9 mouse cellular contexts compared by ENCODE assay signal in the genomic region with DNA sequence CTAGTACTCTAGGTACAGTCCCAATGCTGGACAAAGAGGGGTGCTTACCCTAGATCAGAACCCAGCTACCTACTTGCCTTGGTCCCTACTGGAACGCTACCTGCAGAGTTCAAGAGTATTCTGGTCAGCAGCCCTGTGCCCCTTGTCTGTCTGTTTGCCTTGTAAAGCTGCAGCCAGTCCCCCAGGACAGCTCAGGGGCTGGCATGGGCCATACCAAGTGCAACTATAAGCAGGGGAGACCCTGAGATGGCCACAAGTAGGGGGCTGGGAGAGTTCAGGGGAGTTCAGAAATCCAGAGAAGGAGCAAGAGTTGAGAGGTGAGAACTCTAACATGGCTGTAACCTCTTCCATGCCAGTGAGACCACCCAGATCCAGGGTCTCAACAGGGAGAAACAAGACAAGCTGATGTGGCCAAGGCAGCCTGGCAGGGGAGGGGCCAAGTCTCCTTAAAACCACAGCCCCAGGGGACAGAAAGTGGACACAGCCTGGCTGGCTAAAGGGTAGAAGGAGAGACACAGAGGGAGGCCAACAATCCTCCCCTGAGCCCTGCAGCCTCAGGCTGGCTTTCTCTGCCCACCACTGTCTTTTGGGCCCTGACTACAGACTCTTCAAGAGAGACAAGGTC. TPM values are rescaled to one million over a fixed set of nuclear protein-coding genes. Genes with fewer than 3 reads are reported as not detected.
DNase-seq lines count a peak whose midpoint lies in the region; ATAC-seq lines count a peak whose summit lies in the region.
"Had no signal": no experiment of that assay in that cellular context is flagged by ENCODE, and none has a peak within 500 bp of the region (broad histone marks: within the 10 kb centered on the region; RNA-seq: fewer than 3 reads in every experiment).

No protein-coding gene starts in this region.

- H3K9ac ChIP-seq in forebrain, embryonic 11.5 days (ENCODE audit: low read length): peak overlapping the region; percentile 35; the same call in 1 of the 2 replicates
- H3K9ac ChIP-seq in forebrain, embryonic 14.5 days (ENCODE audit: low read length): no peak overlapping the region
- H3K9ac ChIP-seq in liver, embryonic 13.5 days: peak overlapping the region; percentile 96
- peak overlapping the region; percentile 57 for H3K9ac ChIP-seq in stomach, embryonic 16.5 days (ENCODE audit: low read length)

- no peak overlapping the region for H3K27ac ChIP-seq in forebrain, embryonic 11.5 days (ENCODE audit: low read depth, low read length)
- no peak overlapping the region for H3K27ac ChIP-seq in forebrain, embryonic 14.5 days (ENCODE audit: low read depth, low read length)
- H3K27ac ChIP-seq in liver, embryonic 13.5 days: peak overlapping the region; percentile 90
- H3K27ac ChIP-seq in stomach, embryonic 16.5 days (ENCODE audit: low read length): peak overlapping the region; percentile 23; the same call in 1 of the 2 replicates

- H3K4me2 ChIP-seq in forebrain, embryonic 11.5 days (ENCODE audit: low read depth, low read length, severe bottlenecking): no peak overlapping the region
- H3K4me2 ChIP-seq in forebrain, embryonic 14.5 days (ENCODE audit: low read length): no peak overlapping the region
- peak overlapping the region; percentile 99 for H3K4me2 ChIP-seq in liver, embryonic 13.5 days
- peak overlapping the region; percentile 25; the same call in 1 of the 2 replicates for H3K4me2 ChIP-seq in stomach, embryonic 16.5 days (ENCODE audit: low read depth, low read length)

- no peaks in the 10 kb centered on the region for H3K27me3 ChIP-seq in forebrain, embryonic 11.5 days (ENCODE audit: control insufficient read depth, insufficient read depth, low read length)
- no peaks in the 10 kb centered on the region for H3K27me3 ChIP-seq in forebrain, embryonic 14.5 days (replicated peaks; ENCODE audit: control insufficient read depth, insufficient read depth, low read length)
- H3K27me3 ChIP-seq in megakaryocyte, embryonic 14.5 days (replicated peaks): no peaks in the 10 kb centered on the region
- no peaks in the 10 kb centered on the region for H3K27me3 ChIP-seq in liver, embryonic 13.5 days
- H3K27me3 ChIP-seq in stomach, embryonic 16.5 days (ENCODE audit: control insufficient read depth, insufficient read depth, low read length): no peaks in the 10 kb centered on the region

- peaks cover 13% of the 10 kb centered on the region for H3K4me1 ChIP-seq in forebrain, embryonic 11.5 days (replicated peaks; ENCODE audit: control insufficient read depth, insufficient read depth, low read length)
- peaks cover 19% of the 10 kb centered on the region for H3K4me1 ChIP-seq in forebrain, embryonic 14.5 days (ENCODE audit: control insufficient read depth, insufficient read depth, low read length)
- H3K4me1 ChIP-seq in megakaryocyte, embryonic 14.5 days: peaks cover 80% of the 10 kb centered on the region
- H3K4me1 ChIP-seq in liver, embryonic 13.5 days (replicated peaks): peaks cover 64% of the 10 kb centered on the region
- H3K4me1 ChIP-seq in stomach, embryonic 16.5 days (ENCODE audit: control insufficient read depth, insufficient read depth, low read length): peaks cover 41% of the 10 kb centered on the region

- no peak overlapping the region for H3K4me3 ChIP-seq in forebrain, embryonic 11.5 days (ENCODE audit: low read depth, low read length)
- no peak overlapping the region for H3K4me3 ChIP-seq in forebrain, embryonic 14.5 days (ENCODE audit: low read depth, low read length)
- peak overlapping the region; percentile 98 for H3K4me3 ChIP-seq in megakaryocyte, embryonic 14.5 days (replicated peaks)
- H3K4me3 ChIP-seq in liver, embryonic 13.5 days (replicated peaks): peak overlapping the region; percentile 89; the same call in 1 of the 2 replicates
- H3K4me3 ChIP-seq in stomach, embryonic 16.5 days (replicated peaks; ENCODE audit: low read length): no peak overlapping the region; the same call in 1 of the 2 replicates

- peaks cover 3% of the 10 kb centered on the region; the same call in 1 of the 2 replicates for H3K36me3 ChIP-seq in forebrain, embryonic 11.5 days (ENCODE audit: control insufficient read depth, insufficient read depth, low read length)
- H3K36me3 ChIP-seq in forebrain, embryonic 14.5 days (ENCODE audit: control insufficient read depth, insufficient read depth, low read length): peaks cover 23% of the 10 kb centered on the region
- peaks cover 59% of the 10 kb centered on the region for H3K36me3 ChIP-seq in megakaryocyte, embryonic 14.5 days (replicated peaks; ENCODE audit: low read length)
- peaks cover 55% of the 10 kb centered on the region for H3K36me3 ChIP-seq in liver, embryonic 13.5 days
- peaks cover 15% of the 10 kb centered on the region for H3K36me3 ChIP-seq in stomach, embryonic 16.5 days (ENCODE audit: control insufficient read depth, insufficient read depth, low read length)

- no peaks in the 10 kb centered on the region for H3K9me3 ChIP-seq in forebrain, embryonic 11.5 days (ENCODE audit: control insufficient read depth, low read length)
- no peaks in the 10 kb centered on the region for H3K9me3 ChIP-seq in forebrain, embryonic 14.5 days (replicated peaks; ENCODE audit: control insufficient read depth, low read length)
- no peaks in the 10 kb centered on the region for H3K9me3 ChIP-seq in megakaryocyte, embryonic 14.5 days
- no peaks in the 10 kb centered on the region for H3K9me3 ChIP-seq in liver, embryonic 13.5 days (replicated peaks)
- no peaks in the 10 kb centered on the region for H3K9me3 ChIP-seq in stomach, embryonic 16.5 days (replicated peaks; ENCODE audit: control insufficient read depth, low read length)

- 60% methylated on average over 1 of the region's 1 CpGs for WGBS in forebrain, embryonic 11.5 days
- WGBS in forebrain, embryonic 14.5 days: 68% methylated on average over 1 of the region's 1 CpGs
- WGBS in liver, embryonic 13.5 days (ENCODE audit: insufficient replicate concordance): 88% methylated on average over 1 of the region's 1 CpGs
- WGBS in stomach, embryonic 16.5 days: 72% methylated on average over 1 of the region's 1 CpGs

- ATAC-seq in forebrain, embryonic 11.5 days (replicated peaks; ENCODE audit: low FRiP score): no peak
- ATAC-seq in forebrain, embryonic 14.5 days: no peak
- ATAC-seq in megakaryocyte, adult 5-6 weeks (ENCODE audit: poor library complexity, severe bottlenecking): no peak
- no peak for ATAC-seq in liver, embryonic 13.5 days (ENCODE audit: low read depth)
- ATAC-seq in stomach, embryonic 16.5 days (ENCODE audit: insufficient read depth, low FRiP score): no peak
- ATAC-seq in megakaryocyte-erythroid progenitor cell, adult 5-6 weeks (replicated peaks; ENCODE audit: low FRiP score, low TSS enrichment, poor library complexity, severe bottlenecking): no peak
- ATAC-seq: CD4-positive, CD25-positive, alpha-beta regulatory T cell, adult 4 months had no signal

- DNase-seq in forebrain, embryonic 11.5 days (ENCODE audit: low spot score): no peak
- no peak for DNase-seq in forebrain, embryonic 14.5 days (ENCODE audit: low spot score)
- DNase-seq in liver, embryonic 13.5 days: no peak
- no peak for DNase-seq in cerebellum, postnatal 25 days

RNA-seq across cellular contexts. Expression of gene Ampd2, which starts 4.1 kb away (rescaled TPM):
- polyA plus RNA-seq in forebrain, embryonic 11.5 days (2014; fragmentation: Nextera tagmentation; extraction: Ambion mirVana): 45.1 and 45.7 TPM in 2 replicates
- 27.1 and 39.0 TPM in 2 replicates for polyA plus RNA-seq in forebrain, embryonic 14.5 days (2014; fragmentation: Nextera tagmentation; extraction: Ambion mirVana)
- polyA plus RNA-seq in megakaryocyte, embryonic 14.5 days (2012; ENCODE audit: insufficient read depth, low replicate concordance): 101 and 286 TPM in 2 replicates
- 16.3 and 20.9 TPM in 2 replicates for total RNA-seq in megakaryocyte, adult 5-6 weeks (2015)
- total RNA-seq in megakaryocyte, adult 5-6 weeks (2017): 21.8 and 23.1 TPM in 2 replicates
- 46.0 and 48.2 TPM in 2 replicates for polyA plus RNA-seq in liver, embryonic 13.5 days (2015; fragmentation: Nextera tagmentation; extraction: Ambion mirVana)
- polyA plus RNA-seq in stomach, embryonic 16.5 days (2015; fragmentation: Nextera tagmentation; extraction: Ambion mirVana): 49.8 and 51.9 TPM in 2 replicates
- total RNA-seq in megakaryocyte-erythroid progenitor cell, adult 5-6 weeks (2014; fragmentation: Nextera tagmentation): 56.9 and 63.8 TPM in 2 replicates
- 23.8 and 41.6 TPM in 2 replicates for total RNA-seq in megakaryocyte-erythroid progenitor cell, adult 5-6 weeks (2017)

RNA-seq across cellular contexts. Expression of gene Gnat2, which starts 10.2 kb away (rescaled TPM):
- polyA plus RNA-seq in forebrain, embryonic 11.5 days (2014; fragmentation: Nextera tagmentation; extraction: Ambion mirVana): 0.33 and 0.99 TPM in 2 replicates
- polyA plus RNA-seq in forebrain, embryonic 14.5 days (2014; fragmentation: Nextera tagmentation; extraction: Ambion mirVana): 0.28 and 0.36 TPM in 2 replicates
- not detected in 2 replicates for polyA plus RNA-seq in megakaryocyte, embryonic 14.5 days (2012; ENCODE audit: insufficient read depth, low replicate concordance)
- not detected in 2 replicates for total RNA-seq in megakaryocyte, adult 5-6 weeks (2015)
- not detected in 2 replicates for total RNA-seq in megakaryocyte, adult 5-6 weeks (2017)
- polyA plus RNA-seq in liver, embryonic 13.5 days (2015; fragmentation: Nextera tagmentation; extraction: Ambion mirVana): 2.6 and 3.1 TPM in 2 replicates
- polyA plus RNA-seq in stomach, embryonic 16.5 days (2015; fragmentation: Nextera tagmentation; extraction: Ambion mirVana): 1.3 TPM in 2 replicates
- 0.64 TPM in 1 of 2 replicates, not detected in the other for total RNA-seq in megakaryocyte-erythroid progenitor cell, adult 5-6 weeks (2014; fragmentation: Nextera tagmentation)
- 1.7 TPM in 1 of 2 replicates, not detected in the other for total RNA-seq in megakaryocyte-erythroid progenitor cell, adult 5-6 weeks (2017)
- polyA plus RNA-seq: CD4-positive, CD25-positive, alpha-beta regulatory T cell, adult 4 months had no signal

RNA-seq across cellular contexts. Expression of gene Gstm4, which starts 37.7 kb away (rescaled TPM):
- 11.8 and 14.3 TPM in 2 replicates for polyA plus RNA-seq in forebrain, embryonic 11.5 days (2014; fragmentation: Nextera tagmentation; extraction: Ambion mirVana)
- polyA plus RNA-seq in forebrain, embryonic 14.5 days (2014; fragmentation: Nextera tagmentation; extraction: Ambion mirVana): 15.3 and 17.6 TPM in 2 replicates
- 1.4 TPM in 1 of 2 replicates, not detected in the other for polyA plus RNA-seq in megakaryocyte, embryonic 14.5 days (2012; ENCODE audit: insufficient read depth, low replicate concordance)
- total RNA-seq in megakaryocyte, adult 5-6 weeks (2015): 8.0 and 10.1 TPM in 2 replicates
- 6.5 and 12.1 TPM in 2 replicates for total RNA-seq in megakaryocyte, adult 5-6 weeks (2017)
- 17.9 and 19.6 TPM in 2 replicates for polyA plus RNA-seq in liver, embryonic 13.5 days (2015; fragmentation: Nextera tagmentation; extraction: Ambion mirVana)
- 26.5 and 29.6 TPM in 2 replicates for polyA plus RNA-seq in stomach, embryonic 16.5 days (2015; fragmentation: Nextera tagmentation; extraction: Ambion mirVana)
- total RNA-seq in megakaryocyte-erythroid progenitor cell, adult 5-6 weeks (2014; fragmentation: Nextera tagmentation): 2.8 and 3.6 TPM in 2 replicates
- 1.7 and 2.9 TPM in 2 replicates for total RNA-seq in megakaryocyte-erythroid progenitor cell, adult 5-6 weeks (2017)

Comparison
In these comparisons a context has a peak if more than half of its experiments do, and no peak if none do; other contexts are left out.
1. H3K27ac ChIP-seq: peak in liver, embryonic 13.5 days (single experiment) and stomach, embryonic 16.5 days (single experiment); none in forebrain, embryonic 11.5 days (single experiment) and forebrain, embryonic 14.5 days (single experiment).
2. H3K4me2 ChIP-seq: peak in liver, embryonic 13.5 days (single experiment) and stomach, embryonic 16.5 days (single experiment); none in forebrain, embryonic 11.5 days (single experiment) and forebrain, embryonic 14.5 days (single experiment).
3. H3K4me3 ChIP-seq: peak in megakaryocyte, embryonic 14.5 days (single experiment) and liver, embryonic 13.5 days (single experiment); none in forebrain, embryonic 11.5 days (single experiment), forebrain, embryonic 14.5 days (single experiment) and stomach, embryonic 16.5 days (single experiment).